Mouse (Mus musculus) neural tube, embryonic 13.5 days (tissue): Measurements from ENCODE around the gene Zbtb1. TPM values are rescaled to one million over a fixed set of nuclear protein-coding genes. Genes with fewer than 3 reads are reported as not detected.

Experiments
- ATAC-seq: fragments of 200-750 bp; cut with Nextera tagmentation; 2 replicates; pipeline ENCODE4 v1.8.0; 2017; ENCODE audit warnings: low read depth, mild to moderate bottlenecking, moderate TSS enrichment, moderate library complexity
- H3K27ac ChIP-seq: fragments of 300-500 bp; sonication (generic); replicated peaks from 2 replicates; pipeline ENCODE4 v1.5.1; 2015; ENCODE audit warnings: moderate library complexity, mild to moderate bottlenecking, inconsistent platforms
- H3K27me3 ChIP-seq: fragments of 300-500 bp; sonication (generic); 2 replicates; pipeline ENCODE4 v1.6.1; 2015; ENCODE audit warnings: mild to moderate bottlenecking, inconsistent platforms
- H3K36me3 ChIP-seq: fragments of 300-500 bp; sonication (generic); 2 replicates; pipeline ENCODE4 v1.6.1; 2015; ENCODE audit warnings: mild to moderate bottlenecking, inconsistent platforms
- H3K4me1 ChIP-seq: fragments of 300-500 bp; sonication (generic); replicated peaks from 2 replicates; pipeline ENCODE4 v1.6.1; 2015; ENCODE audit warnings: inconsistent platforms
- H3K4me2 ChIP-seq: fragments of 300-500 bp; sonication (generic); 2 replicates; pipeline ENCODE4 v1.6.1; 2015; ENCODE audit warnings: inconsistent platforms, mild to moderate bottlenecking, moderate library complexity
- H3K4me3 ChIP-seq: fragments of 300-500 bp; sonication (generic); 2 replicates; pipeline ENCODE4 v1.5.1; 2015; ENCODE audit warnings: mild to moderate bottlenecking, inconsistent platforms
- H3K9ac ChIP-seq: fragments of 300-500 bp; sonication (generic); 2 replicates; pipeline ENCODE4 v1.6.1; 2015; ENCODE audit warnings: moderate library complexity, mild to moderate bottlenecking, inconsistent platforms
- H3K9me3 ChIP-seq: fragments of 300-500 bp; sonication (generic); 2 replicates; pipeline ENCODE4 v1.6.1; 2016; ENCODE audit warnings: inconsistent platforms
- WGBS: fragments of 180-500 bp; shearing (Covaris S2); methylation state at CpG from one replicate; pipeline ENCODE4 v1.1.7; 2015; 5-methylcytosine and 5-hydroxymethylcytosine counted together
- polyA plus RNA-seq: library from polyadenylated mRNA; unstranded; fragments of >200 nt; fragmentation: Nextera tagmentation; extraction: Ambion mirVana; gene quantifications from 2 replicates; pipeline ENCODE4 v1.2.1, GENCODE M21; 2015

The Zbtb1 gene
- polyA plus RNA-seq, 1 experiment from 2014 or later, result 4.7 TPM

DNA sequence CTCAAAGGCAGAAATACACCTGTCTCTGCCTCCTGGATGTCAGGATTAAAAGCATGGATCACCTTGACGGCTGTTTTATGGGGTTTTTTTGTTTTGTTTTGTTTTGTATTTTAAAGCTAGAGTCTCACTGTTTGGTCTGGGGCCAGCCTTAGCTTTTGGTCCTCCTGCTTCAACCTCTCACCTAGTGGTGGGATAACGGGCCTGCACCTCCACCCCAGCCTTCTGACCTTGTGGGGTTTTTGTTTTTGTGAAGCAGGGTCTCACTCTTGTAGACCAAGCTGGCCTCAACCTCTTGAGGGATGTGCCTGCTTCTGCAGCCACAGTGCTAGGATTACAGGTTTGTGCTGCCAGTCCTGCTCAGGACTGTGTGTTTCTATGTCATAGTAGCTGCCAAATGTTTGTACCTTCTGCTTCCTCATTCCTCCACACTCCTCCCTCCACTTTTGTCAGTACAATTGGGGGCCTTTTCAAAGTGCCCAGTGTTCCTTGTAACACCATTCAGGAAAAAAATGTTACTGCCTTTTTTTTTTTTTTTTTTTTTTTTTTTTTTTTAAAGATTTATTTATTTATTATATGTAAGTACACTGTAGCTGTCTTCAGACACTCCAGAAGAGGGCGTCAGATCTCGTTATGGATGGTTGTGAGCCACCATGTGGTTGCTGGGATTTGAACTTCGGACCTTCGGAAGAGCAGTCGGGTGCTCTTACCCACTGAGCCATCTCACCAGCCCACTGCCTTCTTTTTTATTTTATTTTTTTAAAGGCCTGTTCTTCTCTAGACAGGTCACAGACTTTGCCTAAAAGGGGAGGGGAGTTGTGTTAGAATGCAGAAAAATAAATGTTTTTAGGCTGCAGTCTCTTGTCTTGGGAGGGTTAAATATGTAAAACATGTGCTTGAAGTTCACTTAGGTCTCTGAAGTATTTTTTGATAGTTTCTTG is 3.1 kb downstream of the Zbtb1 start:
- 75% methylated on average over 5 of the region's 7 CpGs for WGBS
- no peaks in the 10 kb centered on the region for H3K36me3 ChIP-seq

GRCm38 (mm10) chr12:76373991-76374390 is 3.9 kb downstream of the Zbtb1 start:
- Histone ChIP-seq H3K4me2 (no peak overlapping the region), H3K27ac (no peak overlapping the region), H3K36me3 (no peaks in the 10 kb centered on the region), H3K4me3 (no peak overlapping the region), H3K4me1 (peaks cover 25% of the 10 kb centered on the region), H3K9me3 (no peaks in the 10 kb centered on the region), H3K27me3 (no peaks in the 10 kb centered on the region), H3K9ac (no peak overlapping the region)
- 57% methylated on average over 6 of the region's 6 CpGs for WGBS
- no peak for ATAC-seq

More for the DNA sequence above, 3.1 kb downstream of the Zbtb1 start:
- no peaks in the 10 kb centered on the region for H3K27me3 ChIP-seq
- no peaks in the 10 kb centered on the region for H3K9me3 ChIP-seq
- no peak for ATAC-seq
- no peak overlapping the region for H3K27ac ChIP-seq
- peaks cover 31% of the 10 kb centered on the region for H3K4me1 ChIP-seq
- H3K4me2 ChIP-seq, result no peak overlapping the region; the same call in 1 of the 2 replicates
- H3K4me3 ChIP-seq, result no peak overlapping the region
- H3K9ac ChIP-seq, result 0 out of 2 replicates have a peak overlapping the region, but pooled peaks have one; percentile 8

DNA sequence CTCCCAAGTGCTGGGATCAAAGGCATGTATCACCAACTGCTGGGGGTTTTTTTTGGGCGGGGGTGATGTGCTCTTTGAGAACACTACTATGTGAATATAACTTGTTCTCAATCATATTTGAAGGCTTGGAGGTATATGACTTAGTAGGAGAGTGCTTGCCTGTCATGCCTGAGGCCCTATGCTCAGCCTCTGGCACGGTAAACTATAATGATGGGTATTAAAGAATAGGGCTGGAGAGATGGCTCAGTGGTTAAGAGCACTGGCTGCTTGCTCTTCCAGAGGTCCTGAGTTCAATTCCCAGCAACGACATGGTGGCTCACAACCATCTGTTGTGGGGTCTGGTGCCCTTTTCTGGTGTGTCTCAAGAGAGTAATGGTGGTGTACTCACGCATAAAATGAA is 4.8 kb downstream of the Zbtb1 start:
- ATAC-seq, result no peak
- Histone ChIP-seq H3K36me3 (no peaks in the 10 kb centered on the region), H3K27me3 (no peaks in the 10 kb centered on the region), H3K4me1 (peaks cover 25% of the 10 kb centered on the region), H3K4me2 (no peak overlapping the region), H3K27ac (no peak overlapping the region), H3K9ac (no peak overlapping the region), H3K9me3 (no peaks in the 10 kb centered on the region), H3K4me3 (no peak overlapping the region)
- 79% methylated on average over 4 of the region's 4 CpGs for WGBS

- H3K27ac ChIP-seq, result no peak overlapping the region
- no peak overlapping the region for H3K4me2 ChIP-seq
- H3K4me1 ChIP-seq, result peaks cover 25% of the 10 kb centered on the region
- no peak overlapping the region for H3K4me3 ChIP-seq
- no peaks in the 10 kb centered on the region for H3K36me3 ChIP-seq
- H3K27me3 ChIP-seq, result no peaks in the 10 kb centered on the region
- H3K9ac ChIP-seq, result no peak overlapping the region
- H3K9me3 ChIP-seq, result no peaks in the 10 kb centered on the region
- 89% methylated on average over 3 of the region's 3 CpGs for WGBS
- no peak for ATAC-seq
These were observed 5.4 kb downstream of the Zbtb1 start for GRCm38 (mm10) chr12:76375506-76375905.

GRCm38 (mm10) chr12:76376649-76377048 is 6.6 kb downstream of the Zbtb1 start:
- Histone ChIP-seq H3K4me2 (no peak overlapping the region), H3K36me3 (no peaks in the 10 kb centered on the region), H3K9me3 (no peaks in the 10 kb centered on the region), H3K27ac (no peak overlapping the region), H3K9ac (no peak overlapping the region), H3K4me3 (no peak overlapping the region), H3K4me1 (peaks cover 21% of the 10 kb centered on the region), H3K27me3 (no peaks in the 10 kb centered on the region)
- WGBS, result 33% methylated on average over 7 of the region's 7 CpGs
- ATAC-seq, result no peak

DNA sequence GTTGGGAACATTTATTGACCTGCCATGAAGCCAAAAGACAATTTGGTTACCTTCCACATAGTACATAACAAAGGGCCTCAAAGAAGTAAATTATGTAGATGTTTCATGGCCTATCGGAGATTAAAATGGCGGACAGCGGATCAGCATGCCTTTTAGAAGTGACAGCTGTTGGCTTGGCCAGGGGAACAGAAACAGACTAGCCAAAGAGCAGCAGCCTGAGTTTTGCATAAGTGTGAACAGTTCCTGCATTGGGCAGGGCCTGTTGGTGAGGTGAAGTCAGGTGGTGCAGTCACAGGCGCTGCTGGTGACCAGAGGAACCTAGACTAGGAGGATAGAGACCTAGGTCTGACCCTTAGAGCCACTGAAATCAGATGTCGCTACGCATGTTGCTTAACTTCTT is 7.0 kb downstream of the Zbtb1 start:
- no peak overlapping the region for H3K27ac ChIP-seq
- no peak overlapping the region for H3K9ac ChIP-seq
- H3K4me3 ChIP-seq, result no peak overlapping the region
- H3K36me3 ChIP-seq, result no peaks in the 10 kb centered on the region
- H3K27me3 ChIP-seq, result no peaks in the 10 kb centered on the region
- H3K4me2 ChIP-seq, result no peak overlapping the region
- no peaks in the 10 kb centered on the region for H3K9me3 ChIP-seq
- peak; percentile 27; the same call in 1 of the 2 replicates for ATAC-seq
- H3K4me1 ChIP-seq, result peaks cover 17% of the 10 kb centered on the region
- 93% methylated on average over 6 of the region's 6 CpGs for WGBS

- Histone ChIP-seq H3K36me3 (no peaks in the 10 kb centered on the region), H3K9ac (no peak overlapping the region), H3K4me2 (no peak overlapping the region), H3K9me3 (no peaks in the 10 kb centered on the region), H3K27ac (no peak overlapping the region), H3K27me3 (no peaks in the 10 kb centered on the region), H3K4me1 (peaks cover 10% of the 10 kb centered on the region), H3K4me3 (no peak overlapping the region)
- WGBS, result 89% methylated on average over 3 of the region's 3 CpGs
- no peak for ATAC-seq
These were observed 7.7 kb downstream of the Zbtb1 start for GRCm38 (mm10) chr12:76377726-76378125.

DNA sequence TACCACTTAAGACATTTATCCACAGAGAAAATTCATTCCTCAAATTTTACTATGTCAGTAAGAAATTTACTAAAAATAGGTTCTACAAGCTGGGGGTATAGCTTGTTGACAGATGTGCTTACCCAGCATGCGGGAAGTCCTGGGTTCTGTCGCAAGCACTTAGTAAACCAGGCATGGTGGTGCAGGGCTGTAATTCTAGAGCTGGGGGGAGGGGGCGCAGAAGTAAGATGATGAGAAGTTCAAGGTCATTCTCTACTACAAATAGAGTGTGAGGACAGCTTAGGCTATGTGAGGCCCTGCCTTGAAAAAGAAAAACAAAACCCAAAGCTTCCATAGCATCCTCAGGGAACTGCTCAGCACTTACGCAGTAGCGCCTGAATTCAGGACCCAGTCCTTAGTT is 8.5 kb downstream of the Zbtb1 start:
- Histone ChIP-seq H3K4me1 (peaks cover 5% of the 10 kb centered on the region), H3K27ac (no peak overlapping the region), H3K4me3 (no peak overlapping the region), H3K9ac (no peak overlapping the region), H3K36me3 (no peaks in the 10 kb centered on the region), H3K4me2 (no peak overlapping the region), H3K27me3 (no peaks in the 10 kb centered on the region), H3K9me3 (no peaks in the 10 kb centered on the region)
- ATAC-seq, result no peak
- whole genome bisulfite sequencing, result 91% methylated on average over 5 of the region's 5 CpGs

- H3K27ac ChIP-seq, result no peak overlapping the region
- no peak overlapping the region for H3K4me3 ChIP-seq
- H3K27me3 ChIP-seq, result no peaks in the 10 kb centered on the region
- WGBS, result 90% methylated on average over 7 of the region's 7 CpGs
- H3K4me2 ChIP-seq, result no peak overlapping the region
- H3K9me3 ChIP-seq, result no peaks in the 10 kb centered on the region
- ATAC-seq, result no peak
- H3K9ac ChIP-seq, result no peak overlapping the region
- H3K36me3 ChIP-seq, result 0 out of 2 replicates have a peak, but pooled peaks cover 2% of the 10 kb centered on the region
- H3K4me1 ChIP-seq, result no peaks in the 10 kb centered on the region
These were observed 10.1 kb downstream of the Zbtb1 start for GRCm38 (mm10) chr12:76380151-76380550.

GRCm38 (mm10) chr12:76385342-76385741 is 15.3 kb downstream of the Zbtb1 start:
- WGBS, result 96% methylated on average over 8 of the region's 8 CpGs
- no peaks in the 10 kb centered on the region for H3K9me3 ChIP-seq
- peaks cover 22% of the 10 kb centered on the region for H3K36me3 ChIP-seq
- no peaks in the 10 kb centered on the region for H3K4me1 ChIP-seq
- ATAC-seq, result no peak
- H3K9ac ChIP-seq, result no peak overlapping the region
- H3K4me2 ChIP-seq, result no peak overlapping the region
- H3K27ac ChIP-seq, result no peak overlapping the region
- no peak overlapping the region for H3K4me3 ChIP-seq
- no peaks in the 10 kb centered on the region for H3K27me3 ChIP-seq

- peaks cover 22% of the 10 kb centered on the region for H3K36me3 ChIP-seq
- no peak for ATAC-seq
- 63% methylated on average over 11 of the region's 11 CpGs for WGBS
These were observed 18.7 kb downstream of the Zbtb1 start for GRCm38 (mm10) chr12:76388794-76389193.

DNA sequence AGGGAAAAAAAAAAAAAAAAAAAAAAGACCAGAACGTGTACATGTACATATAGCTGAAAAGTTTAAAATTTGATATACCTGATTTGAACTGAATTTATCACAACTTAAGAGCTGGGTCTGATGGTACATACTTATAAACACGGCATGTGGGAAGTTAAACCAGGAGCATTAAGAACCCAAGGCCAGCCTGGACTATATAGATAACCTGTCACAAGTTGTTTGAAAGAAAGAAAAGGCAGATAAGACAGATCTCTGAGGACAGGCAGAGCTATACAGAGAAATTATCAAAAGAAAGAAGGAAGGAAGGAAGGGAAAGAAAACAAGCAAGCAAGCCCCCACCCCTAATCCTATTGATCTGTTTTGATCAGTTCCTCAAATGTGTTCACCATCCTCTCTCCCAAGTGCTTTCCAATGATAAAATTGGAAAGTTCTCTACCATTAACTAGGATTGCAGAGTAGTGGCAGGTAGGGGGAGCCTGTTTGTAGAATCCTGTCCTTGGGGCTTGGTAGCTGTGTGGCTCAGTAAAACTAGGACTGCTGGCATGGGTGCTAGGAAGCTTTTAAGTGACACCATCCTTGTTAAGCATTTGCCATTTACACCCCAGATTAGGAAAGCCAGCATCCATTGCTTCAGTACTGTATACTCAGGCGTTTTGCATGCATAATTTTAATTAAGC is 21.7 kb downstream of the Zbtb1 start:
- no peaks in the 10 kb centered on the region for H3K9me3 ChIP-seq
- no peak for ATAC-seq
- 73% methylated on average over 3 of the region's 3 CpGs for WGBS
- no peak overlapping the region for H3K9ac ChIP-seq
- H3K27ac ChIP-seq, result no peak overlapping the region
- H3K36me3 ChIP-seq, result peaks cover 5% of the 10 kb centered on the region
- no peak overlapping the region for H3K4me2 ChIP-seq
- no peaks in the 10 kb centered on the region for H3K27me3 ChIP-seq
- no peaks in the 10 kb centered on the region for H3K4me1 ChIP-seq
- no peak overlapping the region for H3K4me3 ChIP-seq

More at GRCm38 (mm10) chr12:76388794-76389193, 18.7 kb downstream of the Zbtb1 start:
- Histone ChIP-seq H3K27ac (no peak overlapping the region), H3K9ac (no peak overlapping the region), H3K9me3 (no peaks in the 10 kb centered on the region), H3K4me1 (no peaks in the 10 kb centered on the region), H3K27me3 (no peaks in the 10 kb centered on the region), H3K4me2 (no peak overlapping the region), H3K4me3 (no peak overlapping the region)
